Mouse (Mus musculus): ENCODE data around the gene Slc13a4.

The Slc13a4 gene

GRCm38 (mm10) chr6:35254136-35254904 is 53.6 kb downstream of the Slc13a4 start:
- peak in 1 of 2 experiments; percentile 26 for DNase-seq

GRCm38 (mm10) chr6:35253474-35253873 is 54.5 kb downstream of the Slc13a4 start:
- DNase-seq, result no peak

- DNase-seq, result peak; percentile 79 to 88
These were observed 55.2 kb downstream of the Slc13a4 start for GRCm38 (mm10) chr6:35252477-35253346.

- DNase-seq, result no peak
These were observed 56.0 kb downstream of the Slc13a4 start for GRCm38 (mm10) chr6:35251807-35252476.

- no peak for DNase-seq
These were observed 62.8 kb downstream of the Slc13a4 start for GRCm38 (mm10) chr6:35245086-35245485.

GRCm38 (mm10) chr6:35243989-35244388 is 63.9 kb downstream of the Slc13a4 start:
- DNase-seq, result no peak

GRCm38 (mm10) chr6:35243252-35243651 is 64.7 kb downstream of the Slc13a4 start:
- DNase-seq, result no peak

- no peak for DNase-seq
These were observed 71.7 kb downstream of the Slc13a4 start for GRCm38 (mm10) chr6:35236108-35236785.

- DNase-seq, result no peak
These were observed 78.5 kb downstream of the Slc13a4 start for GRCm38 (mm10) chr6:35229415-35229814.

GRCm38 (mm10) chr6:35225696-35226095 is 82.2 kb downstream of the Slc13a4 start:
- no peak for DNase-seq
